Mouse (Mus musculus) E14TG2a.4 (cell line): ENCODE data around the gene Arhgap15.

Source experiments
- H3K27me3 ChIP-seq: 2 replicates; pipeline ENCODE4 v1.6.1; 2014; ENCODE audit warnings: low read length, control low read depth; ENCODE audit not compliant: insufficient read depth
- H3K36me3 ChIP-seq: 2 replicates; pipeline ENCODE4 v1.6.1; 2014; ENCODE audit warnings: low read length, control low read depth; ENCODE audit not compliant: insufficient read depth
- H3K4me1 ChIP-seq: replicated peaks from 2 replicates; pipeline ENCODE4 v1.6.1; 2014; ENCODE audit warnings: low read depth, low read length, control low read depth
- H3K4me3 ChIP-seq: replicated peaks from 2 replicates; pipeline ENCODE4 v1.5.1; 2014; ENCODE audit warnings: mild to moderate bottlenecking, low read length
- H3K9me3 ChIP-seq: 2 replicates; pipeline ENCODE4 v1.6.1; 2014; ENCODE audit warnings: low read length, control low read depth
- CTCF ChIP-seq: conservative IDR thresholded peaks from 2 replicates; pipeline ENCODE4 v1.5.1; 2014; ENCODE audit warnings: low read length
- NANOG ChIP-seq: IDR thresholded peaks from 2 replicates; pipeline ENCODE4 v1.6.1; 2014; ENCODE audit warnings: borderline replicate concordance, low read length, mixed read lengths
- POU5F1 ChIP-seq: IDR thresholded peaks from 2 replicates; pipeline ENCODE4 v1.6.1; 2014; ENCODE audit warnings: low read length, borderline replicate concordance

Gene Arhgap15

DNA sequence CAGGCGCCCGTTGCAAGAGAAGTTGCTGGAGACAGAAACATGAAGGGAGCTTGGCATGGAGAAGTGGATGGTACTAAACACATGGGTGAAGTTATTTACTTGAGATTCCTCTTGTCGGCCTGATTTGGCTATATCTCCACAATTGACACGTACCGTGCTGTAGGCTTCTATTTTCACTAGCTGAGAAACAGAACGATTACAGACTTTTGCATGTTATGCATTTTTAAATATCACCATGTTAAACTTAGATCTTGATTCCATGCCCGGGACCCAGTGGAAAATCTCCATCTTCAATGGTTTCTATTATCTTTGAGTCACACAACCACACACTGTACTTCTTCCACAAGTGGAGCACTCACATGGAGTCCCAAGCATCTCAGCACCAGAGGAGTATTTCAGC lies 466.9 kb downstream of the Arhgap15 start:
- Histone ChIP-seq H3K36me3 (no peaks in the 10 kb centered on the region), H3K4me3 (no peak overlapping the region), H3K4me1 (no peaks in the 10 kb centered on the region; the same call in 1 of the 2 replicates), H3K9me3 (no peaks in the 10 kb centered on the region), H3K27me3 (no peaks in the 10 kb centered on the region)
- no peak for TF ChIP-seq NANOG

- Histone ChIP-seq H3K9me3 (no peaks in the 10 kb centered on the region), H3K27me3 (no peaks in the 10 kb centered on the region), H3K36me3 (no peaks in the 10 kb centered on the region), H3K4me1 (peaks cover 8% of the 10 kb centered on the region), H3K4me3 (no peak overlapping the region)
- TF ChIP-seq NANOG (no peak), POU5F1 (no peak), CTCF (no peak)
Measured at GRCm38 (mm10) chr2:44217811-44218210, 469.2 kb downstream of the Arhgap15 start.

- no peak for TF ChIP-seq CTCF
- H3K36me3 ChIP-seq: no peaks in the 10 kb centered on the region
- no peak overlapping the region for H3K4me3 ChIP-seq
- no peaks in the 10 kb centered on the region for H3K27me3 ChIP-seq
- H3K4me1 ChIP-seq: peaks cover 8% of the 10 kb centered on the region
- H3K9me3 ChIP-seq: no peaks in the 10 kb centered on the region
Measured at GRCm38 (mm10) chr2:44218317-44218716, 469.7 kb downstream of the Arhgap15 start.

GRCm38 (mm10) chr2:44221686-44222085 lies 473.1 kb downstream of the Arhgap15 start:
- Histone ChIP-seq H3K4me3 (no peak overlapping the region), H3K9me3 (no peaks in the 10 kb centered on the region), H3K27me3 (no peaks in the 10 kb centered on the region), H3K4me1 (peaks cover 8% of the 10 kb centered on the region), H3K36me3 (no peaks in the 10 kb centered on the region)
- TF ChIP-seq CTCF (no peak), POU5F1 (no peak), NANOG (no peak)

DNA sequence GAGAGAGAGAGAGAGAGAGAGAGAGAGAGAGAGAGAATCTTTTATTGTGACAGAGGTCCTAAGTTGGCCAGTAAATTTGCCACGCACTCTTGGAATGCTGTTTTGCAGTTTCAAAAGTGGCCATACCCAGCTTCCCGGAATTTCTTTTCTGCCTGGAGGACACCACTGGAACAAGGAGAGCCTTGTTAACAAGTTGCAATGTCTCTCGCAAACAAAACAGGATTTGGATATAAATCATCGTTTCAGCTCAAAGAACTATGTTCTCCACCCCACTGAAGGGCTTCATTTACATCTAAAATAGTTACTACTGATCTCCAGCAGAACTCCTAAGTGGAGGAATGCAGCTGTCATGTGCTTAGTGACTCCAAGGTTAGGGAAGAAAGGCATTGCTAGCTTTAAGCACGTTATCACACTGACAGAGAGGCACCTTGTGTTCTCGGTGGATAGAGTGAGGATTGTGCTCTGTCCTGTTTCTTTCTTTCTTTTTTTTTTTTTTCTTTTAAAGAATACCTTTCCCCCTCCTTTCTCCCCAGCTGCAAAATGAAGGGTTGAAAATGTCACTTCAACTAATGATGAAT lies 473.6 kb downstream of the Arhgap15 start:
- Histone ChIP-seq H3K36me3 (no peaks in the 10 kb centered on the region), H3K4me3 (no peak overlapping the region), H3K4me1 (peaks cover 8% of the 10 kb centered on the region), H3K27me3 (no peaks in the 10 kb centered on the region), H3K9me3 (no peaks in the 10 kb centered on the region)
- TF ChIP-seq CTCF: no peak
- no peak for TF ChIP-seq POU5F1
- no peak for TF ChIP-seq NANOG

- TF ChIP-seq NANOG (no peak), POU5F1 (no peak), CTCF (no peak)
- Histone ChIP-seq H3K4me3 (no peak overlapping the region), H3K4me1 (no peaks in the 10 kb centered on the region), H3K27me3 (no peaks in the 10 kb centered on the region), H3K36me3 (no peaks in the 10 kb centered on the region), H3K9me3 (no peaks in the 10 kb centered on the region)
Measured at GRCm38 (mm10) chr2:44234856-44235255, 486.2 kb downstream of the Arhgap15 start.

DNA sequence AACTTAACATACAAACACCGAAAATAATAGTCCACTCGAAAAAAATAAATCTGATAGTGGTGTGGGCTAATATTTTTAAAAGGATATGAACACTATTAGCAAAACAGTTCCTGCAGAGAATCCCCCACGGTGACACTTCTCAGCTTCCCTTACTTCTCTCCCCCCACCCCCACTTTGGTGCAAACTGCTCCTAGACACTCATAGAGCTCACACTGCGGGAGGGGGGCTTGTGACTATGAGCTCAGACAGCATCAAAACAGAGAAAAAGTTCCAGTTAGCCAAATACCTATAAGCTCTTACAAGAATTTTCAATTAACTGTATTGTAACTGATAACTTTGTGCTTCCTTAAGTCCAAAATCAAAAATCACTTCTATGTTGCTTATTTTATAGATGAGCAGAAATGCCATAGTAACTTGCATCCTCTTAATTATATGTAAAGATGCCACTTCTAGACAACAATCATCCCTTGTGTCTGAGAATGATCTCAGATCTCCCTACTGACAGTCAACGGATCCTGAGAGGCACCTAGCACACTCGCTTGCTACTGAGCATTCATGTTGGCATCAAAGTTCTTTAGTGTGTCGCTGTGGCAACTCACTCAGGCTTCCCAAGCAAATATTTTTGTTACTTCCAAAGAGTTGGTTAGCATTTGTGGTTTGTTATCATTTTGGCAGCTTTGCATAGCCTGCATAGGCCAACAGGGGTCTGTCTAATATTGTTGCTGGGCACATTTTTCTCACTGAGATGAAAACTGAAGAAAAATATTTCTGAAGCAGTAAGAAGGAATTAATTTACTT lies 493.2 kb downstream of the Arhgap15 start:
- H3K36me3 ChIP-seq: no peaks in the 10 kb centered on the region
- H3K4me1 ChIP-seq: no peaks in the 10 kb centered on the region
- no peaks in the 10 kb centered on the region for H3K27me3 ChIP-seq
- no peaks in the 10 kb centered on the region for H3K9me3 ChIP-seq
- H3K4me3 ChIP-seq: no peak overlapping the region
- no peak for TF ChIP-seq CTCF
- no peak for TF ChIP-seq POU5F1
- TF ChIP-seq NANOG: no peak

DNA sequence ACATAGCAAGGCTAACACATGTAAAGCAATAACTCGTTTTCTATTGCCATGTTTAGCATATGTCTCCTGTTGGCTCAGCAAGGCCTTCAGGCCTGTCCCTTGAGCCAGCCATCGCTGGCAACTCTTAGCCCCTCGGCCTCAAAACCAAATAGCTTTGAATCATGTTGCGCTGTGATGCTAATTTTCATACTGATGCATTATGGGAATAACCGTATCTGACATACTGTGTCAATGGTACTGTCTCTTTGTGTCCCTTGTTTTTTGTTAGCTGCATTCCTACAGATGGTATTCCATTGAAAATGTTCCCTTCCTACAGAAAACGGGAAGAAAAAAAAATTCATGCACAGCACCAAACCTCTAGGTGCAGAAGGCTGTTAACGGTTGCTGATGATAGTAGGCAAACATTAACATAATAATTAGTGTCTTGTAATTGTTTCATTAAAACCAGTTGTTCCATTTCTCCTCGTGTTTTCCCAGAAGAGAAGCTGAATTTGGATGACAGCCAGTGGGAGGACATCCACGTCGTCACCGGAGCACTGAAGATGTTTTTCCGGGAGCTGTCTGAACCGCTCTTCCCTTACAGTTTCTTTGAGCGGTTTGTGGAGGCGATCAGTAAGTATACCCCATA lies 494.1 kb downstream of the Arhgap15 start:
- TF ChIP-seq POU5F1: no peak
- no peak for TF ChIP-seq NANOG
- no peak for TF ChIP-seq CTCF
- no peaks in the 10 kb centered on the region for H3K9me3 ChIP-seq
- no peaks in the 10 kb centered on the region for H3K4me1 ChIP-seq
- H3K36me3 ChIP-seq: no peaks in the 10 kb centered on the region
- no peaks in the 10 kb centered on the region for H3K27me3 ChIP-seq
- no peak overlapping the region for H3K4me3 ChIP-seq
